Mouse (Mus musculus): ENCODE measurements around the gene Tle1. TPM values are rescaled to one million over a fixed set of nuclear protein-coding genes. Genes with fewer than 3 reads are reported as not detected.

Gene Tle1
- polyA plus RNA-seq, 1 experiment, result 8.5 TPM

- peaks cover 3% of the 10 kb centered on the region; the same call in 1 of the 2 replicates for H3K36me3 ChIP-seq (ENCODE audit: control insufficient read depth, insufficient read depth, low read length)
- DNase-seq (ENCODE audit: low read depth in 1 of 2, low spot score in 2 of 2), result no peak
- H3K27me3 ChIP-seq (ENCODE audit: control insufficient read depth, insufficient read depth, low read length), result no peaks in the 10 kb centered on the region
- 80% methylated on average over 3 of the region's 3 CpGs for WGBS
- H3K27ac ChIP-seq (ENCODE audit: insufficient read depth, low read length), result no peak overlapping the region
- no peaks in the 10 kb centered on the region for H3K4me1 ChIP-seq (ENCODE audit: control insufficient read depth, insufficient read depth, insufficient read length)
- no peak overlapping the region for H3K4me3 ChIP-seq (ENCODE audit: extremely low read depth, insufficient read depth, insufficient read length)
- no peak for TF ChIP-seq CTCF (IDR thresholded peaks at IDR 0.05; ENCODE audit: extremely low read depth, insufficient read depth, insufficient read length, insufficient replicate concordance)
- TF ChIP-seq POLR2A (IDR thresholded peaks at IDR 0.05; ENCODE audit: low read depth, low read length), result no peak
Observed at GRCm38 (mm10) chr4:72140706-72141105, 60.0 kb downstream of the Tle1 start.

- H3K36me3 ChIP-seq (ENCODE audit: control insufficient read depth, insufficient read depth, low read length), result peaks cover 3% of the 10 kb centered on the region; the same call in 1 of the 2 replicates
- TF ChIP-seq CTCF (IDR thresholded peaks at IDR 0.05; ENCODE audit: extremely low read depth, insufficient read depth, insufficient read length, insufficient replicate concordance) (no peak), POLR2A (IDR thresholded peaks at IDR 0.05; ENCODE audit: low read depth, low read length) (no peak)
- no peak overlapping the region for H3K27ac ChIP-seq (ENCODE audit: insufficient read depth, low read length)
- 91% methylated on average over 11 of the region's 11 CpGs for WGBS
- H3K27me3 ChIP-seq (ENCODE audit: control insufficient read depth, insufficient read depth, low read length), result no peaks in the 10 kb centered on the region
- no peak overlapping the region for H3K4me3 ChIP-seq (ENCODE audit: extremely low read depth, insufficient read depth, insufficient read length)
- H3K4me1 ChIP-seq (ENCODE audit: control insufficient read depth, insufficient read depth, insufficient read length), result no peaks in the 10 kb centered on the region
- DNase-seq (ENCODE audit: low read depth in 1 of 2, low spot score in 2 of 2), result no peak
Observed at GRCm38 (mm10) chr4:72139475-72140120, 61.1 kb downstream of the Tle1 start.

- Histone ChIP-seq H3K4me3 (ENCODE audit: extremely low read depth, insufficient read depth, insufficient read length) (no peak overlapping the region), H3K27ac (ENCODE audit: insufficient read depth, low read length) (no peak overlapping the region), H3K27me3 (ENCODE audit: control insufficient read depth, insufficient read depth, low read length) (no peaks in the 10 kb centered on the region), H3K4me1 (ENCODE audit: control insufficient read depth, insufficient read depth, insufficient read length) (no peaks in the 10 kb centered on the region), H3K36me3 (ENCODE audit: control insufficient read depth, insufficient read depth, low read length) (peaks cover 3% of the 10 kb centered on the region; the same call in 1 of the 2 replicates)
- DNase-seq (ENCODE audit: low read depth in 1 of 2, low spot score in 2 of 2), result no peak
- 93% methylated on average over 11 of the region's 11 CpGs for WGBS
- no peak for TF ChIP-seq CTCF (IDR thresholded peaks at IDR 0.05; ENCODE audit: extremely low read depth, insufficient read depth, insufficient read length, insufficient replicate concordance)
- TF ChIP-seq POLR2A (IDR thresholded peaks at IDR 0.05; ENCODE audit: low read depth, low read length), result no peak
Observed at GRCm38 (mm10) chr4:72138264-72139080, 62.2 kb downstream of the Tle1 start.

- Histone ChIP-seq H3K4me1 (ENCODE audit: control insufficient read depth, insufficient read depth, insufficient read length) (no peaks in the 10 kb centered on the region), H3K4me3 (ENCODE audit: extremely low read depth, insufficient read depth, insufficient read length) (no peak overlapping the region), H3K27ac (ENCODE audit: insufficient read depth, low read length) (no peak overlapping the region), H3K36me3 (ENCODE audit: control insufficient read depth, insufficient read depth, low read length) (peaks cover 2% of the 10 kb centered on the region; the same call in 1 of the 2 replicates), H3K27me3 (ENCODE audit: control insufficient read depth, insufficient read depth, low read length) (no peaks in the 10 kb centered on the region)
- no peak for TF ChIP-seq CTCF (IDR thresholded peaks at IDR 0.05; ENCODE audit: extremely low read depth, insufficient read depth, insufficient read length, insufficient replicate concordance)
- TF ChIP-seq POLR2A (IDR thresholded peaks at IDR 0.05; ENCODE audit: low read depth, low read length), result no peak
- no peak for DNase-seq (ENCODE audit: low read depth in 1 of 2, low spot score in 2 of 2)
- WGBS, result 91% methylated on average over 3 of the region's 3 CpGs
Observed at GRCm38 (mm10) chr4:72132646-72133045, 68.1 kb downstream of the Tle1 start.

- WGBS, result 62% methylated on average over 2 of the region's 2 CpGs
- no peaks in the 10 kb centered on the region for H3K27me3 ChIP-seq (ENCODE audit: control insufficient read depth, insufficient read depth, low read length)
- DNase-seq (ENCODE audit: low read depth in 1 of 2, low spot score in 2 of 2), result no peak
- TF ChIP-seq POLR2A (IDR thresholded peaks at IDR 0.05; ENCODE audit: low read depth, low read length) (no peak), CTCF (IDR thresholded peaks at IDR 0.05; ENCODE audit: extremely low read depth, insufficient read depth, insufficient read length, insufficient replicate concordance) (no peak)
- H3K4me1 ChIP-seq (ENCODE audit: control insufficient read depth, insufficient read depth, insufficient read length), result no peaks in the 10 kb centered on the region
- no peak overlapping the region for H3K4me3 ChIP-seq (ENCODE audit: extremely low read depth, insufficient read depth, insufficient read length)
- H3K27ac ChIP-seq (ENCODE audit: insufficient read depth, low read length), result no peak overlapping the region
- H3K36me3 ChIP-seq (ENCODE audit: control insufficient read depth, insufficient read depth, low read length), result 0 out of 2 replicates have a peak, but pooled peaks cover 1% of the 10 kb centered on the region
Observed at GRCm38 (mm10) chr4:72127596-72127995, 73.1 kb downstream of the Tle1 start.

- Histone ChIP-seq H3K27me3 (ENCODE audit: control insufficient read depth, insufficient read depth, low read length) (no peaks in the 10 kb centered on the region), H3K4me1 (ENCODE audit: control insufficient read depth, insufficient read depth, insufficient read length) (no peaks in the 10 kb centered on the region), H3K27ac (ENCODE audit: insufficient read depth, low read length) (no peak overlapping the region), H3K36me3 (ENCODE audit: control insufficient read depth, insufficient read depth, low read length) (0 out of 2 replicates have a peak, but pooled peaks cover 1% of the 10 kb centered on the region), H3K4me3 (ENCODE audit: extremely low read depth, insufficient read depth, insufficient read length) (no peak overlapping the region)
- 88% methylated on average over 5 of the region's 5 CpGs for WGBS
- no peak for DNase-seq (ENCODE audit: low read depth in 1 of 2, low spot score in 2 of 2)
- TF ChIP-seq CTCF (IDR thresholded peaks at IDR 0.05; ENCODE audit: extremely low read depth, insufficient read depth, insufficient read length, insufficient replicate concordance) (no peak), POLR2A (IDR thresholded peaks at IDR 0.05; ENCODE audit: low read depth, low read length) (no peak)
Observed at GRCm38 (mm10) chr4:72124790-72125189, 75.9 kb downstream of the Tle1 start.

Measured in spleen, adult 2 months (tissue).